Mouse (Mus musculus) fibroblast of lung, adult 2 months (primary cell): ENCODE data around the gene Ppie.
"Not testable (repeated sequence)": the region's sequence is repeated elsewhere in the genome, so short reads cannot be mapped to it uniquely, and the experiment has no call there.

ENCODE experiments used
- DNase-seq: peaks from one replicate; pipeline ENCODE4 v3.0.0-alpha.2; 2011; ENCODE audit warnings: low read depth

Ppie gene

GRCm38 (mm10) chr4:123139513-123140154, at the start of gene Ppie:
TSS of gene Ppie (minus strand) at chr4:123139951.
- peak; percentile 81 for DNase-seq

- no peak for DNase-seq
Measured at GRCm38 (mm10) chr4:123184816-123185215, 45.1 kb upstream of the Ppie start.

GRCm38 (mm10) chr4:123183239-123184056, 43.7 kb upstream of the Ppie start:
- no peak for DNase-seq

DNA sequence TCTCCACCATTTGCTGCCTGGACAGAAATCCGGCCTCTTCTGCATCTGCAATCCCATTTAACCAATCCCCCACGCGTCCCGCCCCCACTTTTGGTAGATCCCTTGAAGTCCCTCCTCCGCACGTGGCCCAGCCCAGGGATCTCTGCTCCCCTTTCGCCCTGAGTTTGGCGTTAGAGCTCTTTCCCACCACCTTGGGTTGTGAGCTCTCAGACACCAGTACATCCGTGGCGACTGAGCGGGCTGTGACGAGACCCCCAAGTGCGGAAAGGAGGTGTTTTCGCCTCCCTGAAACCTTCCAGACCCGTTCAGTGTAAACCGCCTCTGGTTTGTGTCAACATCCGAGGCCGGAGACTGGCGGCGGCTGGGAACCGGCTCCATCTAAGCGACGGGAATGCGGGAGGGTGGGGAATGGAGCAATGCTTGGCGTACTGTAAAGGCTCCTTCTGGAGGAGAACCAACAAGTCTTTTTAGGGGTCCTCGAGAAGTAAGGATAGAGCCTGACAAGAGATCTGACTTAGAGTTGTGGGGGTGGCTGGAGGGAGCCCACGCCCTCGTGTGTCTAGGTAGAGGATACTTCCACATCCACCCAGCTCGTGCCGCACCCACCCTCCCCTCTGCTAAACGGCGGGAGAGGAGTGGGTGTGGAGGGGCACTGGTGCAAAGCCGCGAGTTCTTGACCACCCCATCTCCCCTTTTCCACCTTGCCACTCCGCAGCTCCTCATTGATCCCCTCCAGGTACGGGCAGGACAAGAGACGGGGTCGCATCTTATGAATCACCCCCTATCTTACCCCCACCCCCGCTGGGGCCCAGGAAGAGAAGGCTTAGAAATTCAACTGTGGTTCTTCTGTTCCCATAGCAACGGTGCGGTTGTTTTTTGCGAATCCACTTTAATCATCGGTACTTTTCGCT, 42.8 kb upstream of the Ppie start, which contains the start of gene Hpcal4:
Hpcal4 (plus strand) TSS at position 900 of the 911 bp plus-strand sequence.
- no peak for DNase-seq

- DNase-seq: no peak
Measured at GRCm38 (mm10) chr4:123171811-123172210, 32.1 kb upstream of the Ppie start.

DNA sequence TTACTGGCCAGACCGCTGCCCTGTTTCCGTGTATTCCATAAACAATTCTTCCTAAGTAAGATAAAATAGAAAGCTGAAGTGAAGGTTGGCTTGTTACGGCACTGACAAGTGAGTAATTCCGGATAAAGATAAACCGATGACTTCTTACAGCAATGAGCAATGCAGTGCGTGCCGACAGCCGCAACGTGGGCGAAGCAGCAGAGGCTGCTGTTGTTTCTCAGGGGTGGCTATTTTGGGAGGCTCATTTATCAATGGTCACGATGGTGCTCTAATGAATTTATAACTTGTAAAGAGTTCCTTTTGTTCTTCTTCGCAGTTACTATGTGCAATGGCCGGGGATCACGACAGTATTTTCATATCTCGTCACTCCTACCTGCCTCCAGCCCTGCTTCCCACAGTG, 24.4 kb upstream of the Ppie start:
- DNase-seq: no peak

DNA sequence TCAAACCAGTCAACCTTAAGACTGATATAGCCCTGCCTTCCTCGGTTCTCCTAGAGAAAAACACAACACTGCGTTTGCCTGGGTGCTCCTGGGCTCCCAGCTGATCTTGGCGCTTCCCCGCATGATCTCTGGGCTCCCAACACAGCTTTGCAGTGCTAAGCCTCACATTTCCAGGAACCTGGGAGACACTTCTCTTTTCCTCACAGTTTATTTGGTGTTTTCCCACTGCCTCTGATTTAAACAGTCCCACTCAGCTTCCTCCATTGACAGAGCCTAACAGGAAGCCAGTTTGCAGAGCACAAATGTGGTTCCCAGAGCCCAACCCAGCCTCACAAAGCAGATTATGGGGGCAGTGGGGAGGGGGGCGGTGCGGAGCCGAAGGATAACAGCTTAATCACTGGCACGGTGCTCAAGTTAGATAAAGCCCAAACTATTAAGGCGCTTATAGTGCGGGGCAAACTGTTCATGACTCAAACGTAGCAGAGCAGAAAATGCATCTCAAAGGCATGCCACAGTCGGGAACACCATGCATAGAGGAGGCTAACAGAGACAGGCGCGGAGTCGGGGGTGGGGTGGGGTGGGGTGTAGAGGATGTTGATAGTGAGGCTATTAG, 22.7 kb upstream of the Ppie start:
- DNase-seq: no peak

GRCm38 (mm10) chr4:123161251-123161650, 21.5 kb upstream of the Ppie start:
- DNase-seq: not testable (repeated sequence)

- no peak for DNase-seq
Measured at GRCm38 (mm10) chr4:123160571-123160970, 20.8 kb upstream of the Ppie start.

DNA sequence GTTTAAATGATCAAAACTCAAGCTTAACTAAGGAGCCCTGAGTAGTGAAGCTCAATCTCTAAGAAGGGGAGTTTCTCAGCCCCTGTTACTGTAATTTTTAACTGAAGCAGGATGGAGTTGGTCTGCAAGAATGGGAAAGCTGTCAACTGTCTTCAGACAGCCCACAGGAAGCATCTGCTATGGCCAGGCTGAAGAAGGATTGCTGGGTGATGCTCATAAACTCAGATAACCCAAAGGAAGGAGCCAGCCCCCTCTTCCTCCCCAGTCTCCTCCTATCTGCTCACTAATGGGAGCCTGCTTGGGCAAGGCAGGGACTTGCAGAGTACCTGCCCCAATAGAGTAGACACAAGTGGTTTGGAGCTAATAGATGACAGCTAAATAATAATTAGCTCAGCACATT, 16.1 kb upstream of the Ppie start:
- DNase-seq: no peak

- no peak for DNase-seq
Measured at GRCm38 (mm10) chr4:123155427-123155826, 15.7 kb upstream of the Ppie start.

DNA sequence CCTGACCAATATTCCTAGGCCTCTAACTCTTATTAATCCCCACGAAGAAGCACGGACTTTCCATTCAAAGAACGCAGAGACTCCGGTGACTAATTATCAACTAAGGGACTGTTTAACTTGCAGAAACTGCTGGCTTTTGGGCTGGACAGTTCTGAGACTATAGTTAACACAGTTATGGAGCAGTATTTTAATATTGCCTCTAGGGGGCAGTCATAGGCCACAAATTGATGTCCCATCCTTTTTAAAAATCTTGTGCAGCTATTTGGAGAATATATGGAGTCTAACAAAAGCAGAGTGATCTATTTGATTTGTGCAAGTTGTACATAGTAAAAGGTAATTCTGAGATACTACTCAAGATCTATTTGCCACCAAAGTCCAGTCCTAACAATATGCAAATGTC, 15.3 kb upstream of the Ppie start:
- DNase-seq: no peak

DNA sequence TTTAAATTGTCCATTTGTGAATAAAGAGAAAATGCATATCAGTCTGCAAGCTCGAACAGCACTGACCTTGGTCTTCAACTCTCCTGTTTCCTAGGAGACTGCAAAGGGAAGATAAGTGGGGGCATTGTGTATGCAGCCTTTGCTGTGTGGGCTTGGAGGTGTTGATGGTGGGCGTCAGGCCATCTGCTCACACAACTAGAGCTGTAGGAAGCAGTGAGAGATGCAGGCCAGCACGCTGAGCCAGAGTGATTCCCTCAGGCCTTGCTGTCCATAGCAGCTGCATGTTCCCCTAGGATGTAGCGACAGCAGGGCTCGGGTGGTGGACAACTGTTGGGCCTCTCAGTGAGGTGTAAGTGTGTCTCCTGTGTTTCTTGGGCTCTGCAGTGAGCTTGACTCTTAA, 13.2 kb upstream of the Ppie start:
- no peak for DNase-seq

DNA sequence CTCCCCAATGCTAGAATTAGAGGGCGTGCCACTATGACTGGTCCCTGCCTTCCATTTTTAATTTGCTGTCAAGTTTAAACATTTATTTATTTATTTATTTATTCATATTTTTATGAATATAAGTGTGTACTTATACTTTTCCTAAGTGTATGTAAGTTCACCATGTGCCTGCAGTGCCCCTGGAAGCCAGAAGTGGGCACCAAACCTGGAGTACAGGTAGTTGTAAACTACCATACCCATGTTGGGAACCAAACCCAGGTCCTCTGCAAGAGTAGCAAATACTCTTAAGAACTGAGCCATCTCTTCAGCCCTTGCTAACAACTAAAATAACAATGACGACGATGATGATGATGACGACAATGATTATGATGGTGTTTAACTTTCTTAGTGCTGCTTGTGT, 12.3 kb upstream of the Ppie start:
- DNase-seq: no peak

- no peak for DNase-seq
Measured at GRCm38 (mm10) chr4:123147446-123148150, 7.8 kb upstream of the Ppie start.

GRCm38 (mm10) chr4:123137551-123137950, 2.2 kb downstream of the Ppie start:
- no peak for DNase-seq

DNA sequence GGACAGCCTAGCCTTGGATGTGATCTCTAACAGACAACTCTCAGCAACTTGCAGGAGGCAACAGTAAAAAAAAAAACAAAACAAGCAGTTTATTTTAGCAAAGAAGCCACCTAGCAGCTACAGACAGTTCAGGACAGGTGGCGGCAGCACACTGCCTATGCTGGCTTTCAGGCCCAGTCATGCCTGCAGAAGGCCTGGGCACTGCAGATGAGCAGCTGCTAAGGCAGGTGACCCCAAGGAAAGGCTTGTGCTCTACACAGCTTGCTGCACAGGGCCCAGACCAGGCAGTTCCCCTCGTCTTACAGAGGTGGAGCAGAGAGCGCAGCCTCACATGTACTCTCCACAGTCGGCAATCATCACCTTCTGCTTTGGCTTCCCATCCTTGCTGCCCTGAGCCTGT, 12.7 kb downstream of the Ppie start:
- DNase-seq: no peak

DNA sequence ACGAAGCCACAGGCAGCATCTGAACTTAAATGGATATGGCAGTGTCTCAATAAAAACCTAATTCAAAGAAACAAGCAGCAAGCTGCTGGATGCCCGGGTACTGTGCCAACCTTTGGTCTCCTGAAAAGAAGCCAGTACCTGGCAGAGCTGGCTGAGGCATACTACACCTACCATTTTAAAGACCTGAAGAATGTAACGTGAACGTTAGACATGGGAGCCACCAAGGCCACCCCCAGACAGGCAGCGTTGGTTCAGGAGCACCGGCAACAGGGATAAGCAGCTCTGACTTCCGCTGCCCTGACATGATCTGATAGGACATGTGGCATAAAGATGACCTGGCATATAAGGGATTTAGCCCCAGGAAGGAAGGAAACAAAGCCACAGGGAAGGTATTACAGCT, 13.1 kb downstream of the Ppie start:
- no peak for DNase-seq

DNA sequence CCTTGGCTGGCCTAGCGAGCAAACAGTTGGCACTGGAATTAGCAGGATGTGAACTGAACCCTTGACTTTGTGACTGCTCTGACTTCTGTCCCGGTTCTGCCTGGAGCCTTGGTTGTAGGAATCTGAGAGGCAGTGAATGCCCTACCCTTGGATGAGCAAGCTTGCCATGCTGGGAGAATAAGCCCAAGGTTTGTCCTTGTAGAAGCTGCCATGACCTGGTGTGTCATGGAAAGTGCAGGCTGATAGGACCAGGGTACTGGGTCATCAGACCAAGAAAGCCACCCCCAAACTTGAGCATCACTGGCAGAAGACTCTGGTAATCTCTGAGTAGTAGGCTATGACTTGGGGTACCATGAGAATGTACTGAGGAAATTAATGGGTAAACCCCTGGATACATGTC, 18.5 kb downstream of the Ppie start:
- DNase-seq: no peak

GRCm38 (mm10) chr4:123116640-123117039, 23.1 kb downstream of the Ppie start:
- not testable (repeated sequence) for DNase-seq

DNA sequence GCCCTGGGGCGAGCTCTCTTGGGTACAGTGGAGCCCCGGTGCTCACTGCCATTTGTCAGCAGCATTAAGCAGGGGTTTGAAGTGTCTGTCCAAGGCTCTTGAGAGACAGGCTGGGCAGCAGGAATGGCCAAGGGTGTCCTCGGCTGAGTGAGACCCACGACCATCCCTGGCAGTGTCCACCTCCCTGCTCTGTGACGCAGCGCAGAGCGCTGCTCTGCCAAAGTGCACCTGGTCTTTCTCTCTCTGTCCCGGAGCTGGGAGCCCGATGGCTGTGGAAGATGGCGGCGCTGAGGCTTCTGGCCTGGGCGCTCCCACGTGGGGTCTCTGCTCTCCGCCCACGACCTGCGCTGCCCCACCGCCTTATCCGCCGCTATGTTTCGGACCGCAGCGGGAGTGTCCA, 23.7 kb downstream of the Ppie start, which contains the start of gene Oxct2b:
Oxct2b (plus strand) TSS at position 256 of the 400 bp plus-strand sequence.
- no peak for DNase-seq
